Mouse (Mus musculus): ENCODE measurements at regions not wholly inside any gene's neighbourhood (a gene's known extent, or its start where the extent isn't known, plus 50 kb on each side); places are given as distances from the start of the nearest gene placed in this dataset.
A peak's percentile ranks its signal among the peaks of the same experiment; 100 is the strongest.

DNA sequence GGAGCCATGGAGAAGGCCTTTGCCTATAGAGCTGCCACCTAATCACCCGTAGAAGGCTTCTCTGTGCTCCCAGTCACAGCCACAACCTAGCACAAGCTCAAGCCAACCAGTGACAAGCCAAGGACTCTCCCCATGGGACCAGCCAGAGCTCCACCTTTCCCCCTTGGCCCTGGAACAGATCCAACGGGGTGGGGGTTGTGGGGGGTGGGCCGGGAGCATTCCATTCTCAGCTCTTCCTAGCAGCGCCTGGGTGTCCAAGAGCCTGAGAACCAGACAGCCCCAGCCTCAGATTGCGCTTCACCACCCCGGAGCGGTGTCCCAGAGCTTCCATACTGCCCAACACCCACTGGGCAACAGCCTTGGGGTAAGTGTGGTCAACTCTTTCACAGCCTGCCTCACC lies 69.6 kb upstream of the Ccn6 start:
- ATAC-seq (replicated peaks; ENCODE audit: extremely low read depth, insufficient read depth, low FRiP score), result no peak
- WGBS, result 80% methylated on average over 7 of the region's 7 CpGs

DNA sequence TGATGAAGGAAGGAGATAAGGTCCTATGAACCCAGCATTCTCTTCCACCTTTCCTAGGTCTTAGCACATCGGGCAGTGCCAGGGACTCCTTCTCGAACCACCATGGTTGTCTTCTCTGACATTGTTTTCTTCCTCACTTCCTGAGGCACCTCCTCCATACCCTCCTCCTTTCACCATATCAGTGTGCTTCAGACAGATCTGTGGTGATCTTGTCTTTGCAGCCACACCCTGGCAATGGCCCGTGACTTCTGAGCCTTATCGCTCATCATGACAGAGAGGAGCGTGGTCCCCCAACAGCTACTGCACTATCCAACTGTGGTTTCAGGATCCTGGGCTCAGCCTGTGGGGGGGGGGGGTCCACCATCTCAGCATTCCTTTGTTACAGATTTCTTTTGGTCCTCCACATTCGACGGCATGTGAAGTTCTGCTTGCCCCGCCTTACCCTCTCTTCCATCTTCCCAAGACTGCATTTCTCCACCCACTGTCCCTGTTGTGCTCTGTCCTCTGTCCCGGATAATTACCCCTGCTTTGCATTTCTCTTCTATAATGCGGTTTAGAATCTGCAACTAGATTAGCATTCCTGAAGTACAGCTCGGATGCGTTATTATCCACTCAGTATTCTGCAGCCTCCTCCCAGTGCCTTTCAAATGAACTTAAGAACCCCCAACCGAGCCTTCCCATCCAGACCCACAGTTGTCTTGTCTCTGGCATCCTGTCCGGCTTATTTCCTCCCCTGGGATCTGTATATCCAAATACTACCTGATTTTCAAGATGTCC lies 67.2 kb upstream of the Ccn6 start:
- Histone ChIP-seq H3K36me3 (ENCODE audit: control insufficient read depth, insufficient read depth) (no peaks in the 10 kb centered on the region), H3K9ac (ENCODE audit: low read length) (no peak overlapping the region), H3K27me3 (ENCODE audit: control insufficient read depth, insufficient read depth, low read length) (no peaks in the 10 kb centered on the region), H3K4me1 (ENCODE audit: control insufficient read depth, insufficient read depth, low read length) (peaks cover 8% of the 10 kb centered on the region), H3K4me2 (ENCODE audit: low read depth, low read length) (no peak overlapping the region), H3K9me3 (replicated peaks; ENCODE audit: control insufficient read depth, low read length) (no peaks in the 10 kb centered on the region), H3K27ac (ENCODE audit: low read length) (no peak overlapping the region), H3K4me3 (ENCODE audit: low read length) (no peak overlapping the region)
- 65% methylated on average over 14 of the region's 14 CpGs for whole genome bisulfite sequencing
- ATAC-seq (replicated peaks; ENCODE audit: extremely low read depth, insufficient read depth, low FRiP score), result no peak

More for the DNA sequence above, 69.6 kb upstream of the Ccn6 start:
- H3K4me1 ChIP-seq (ENCODE audit: control insufficient read depth, insufficient read depth, low read length), result no peaks in the 10 kb centered on the region
- no peak overlapping the region for H3K4me3 ChIP-seq (ENCODE audit: low read length)
- no peaks in the 10 kb centered on the region for H3K9me3 ChIP-seq (replicated peaks; ENCODE audit: control insufficient read depth, low read length)
- H3K9ac ChIP-seq (ENCODE audit: low read length), result no peak overlapping the region
- H3K36me3 ChIP-seq (ENCODE audit: control insufficient read depth, insufficient read depth), result no peaks in the 10 kb centered on the region
- H3K27me3 ChIP-seq (ENCODE audit: control insufficient read depth, insufficient read depth, low read length), result no peaks in the 10 kb centered on the region
- H3K27ac ChIP-seq (ENCODE audit: low read length), result no peak overlapping the region
- H3K4me2 ChIP-seq (ENCODE audit: low read depth, low read length), result no peak overlapping the region

DNA sequence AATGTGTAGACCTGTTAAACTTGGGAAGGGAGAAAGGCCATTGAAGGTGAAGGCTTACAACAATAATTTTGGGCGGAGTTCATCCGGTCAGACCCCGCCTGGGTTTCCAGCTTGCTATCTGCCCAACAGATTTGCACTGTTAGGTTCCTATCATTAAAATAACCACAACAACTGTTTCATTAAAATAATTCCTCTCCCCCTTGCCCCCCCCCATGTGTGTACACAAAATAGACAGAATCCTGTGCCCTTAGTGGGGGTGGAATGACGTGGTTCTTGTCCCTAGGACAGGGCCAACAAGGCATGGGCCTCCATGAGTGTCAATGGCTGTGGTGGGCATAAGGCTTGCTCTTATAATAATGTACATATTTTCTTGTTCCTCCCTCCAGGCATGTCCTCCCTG lies 65.6 kb upstream of the Ccn6 start:
- ATAC-seq (replicated peaks; ENCODE audit: extremely low read depth, insufficient read depth, low FRiP score), result no peak
- H3K27me3 ChIP-seq (ENCODE audit: control insufficient read depth, insufficient read depth, low read length), result no peaks in the 10 kb centered on the region
- no peak overlapping the region for H3K9ac ChIP-seq (ENCODE audit: low read length)
- no peak overlapping the region for H3K27ac ChIP-seq (ENCODE audit: low read length)
- WGBS, result 95% methylated on average over 4 of the region's 4 CpGs
- H3K4me3 ChIP-seq (ENCODE audit: low read length), result no peak overlapping the region
- no peaks in the 10 kb centered on the region for H3K9me3 ChIP-seq (replicated peaks; ENCODE audit: control insufficient read depth, low read length)
- H3K36me3 ChIP-seq (ENCODE audit: control insufficient read depth, insufficient read depth), result no peaks in the 10 kb centered on the region
- peaks cover 8% of the 10 kb centered on the region for H3K4me1 ChIP-seq (ENCODE audit: control insufficient read depth, insufficient read depth, low read length)
- H3K4me2 ChIP-seq (ENCODE audit: low read depth, low read length), result no peak overlapping the region

DNA sequence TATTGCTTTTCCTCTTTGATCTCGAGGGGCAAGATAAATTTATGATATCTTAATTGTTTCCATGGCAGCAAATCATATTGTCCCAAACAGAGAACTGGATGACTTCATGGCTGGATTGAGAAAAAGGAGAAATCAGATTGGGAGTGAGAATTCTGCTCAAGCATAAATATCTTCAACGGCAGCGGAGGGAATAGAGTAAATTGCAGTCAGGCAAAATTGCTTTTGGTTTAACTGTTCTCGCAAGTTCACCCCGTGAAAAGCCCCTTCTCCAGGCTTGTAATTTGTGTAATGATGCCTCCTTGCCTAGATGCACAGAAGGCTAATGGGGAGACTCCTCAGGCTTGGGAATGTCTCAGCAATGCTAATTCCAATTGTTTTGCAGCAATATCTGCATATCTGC lies 64.4 kb upstream of the Ccn6 start:
- 0 out of 2 replicates have a peak overlapping the region, but pooled peaks have one; percentile 14 for H3K27ac ChIP-seq (ENCODE audit: low read length)
- ATAC-seq (replicated peaks; ENCODE audit: extremely low read depth, insufficient read depth, low FRiP score), result no peak

DNA sequence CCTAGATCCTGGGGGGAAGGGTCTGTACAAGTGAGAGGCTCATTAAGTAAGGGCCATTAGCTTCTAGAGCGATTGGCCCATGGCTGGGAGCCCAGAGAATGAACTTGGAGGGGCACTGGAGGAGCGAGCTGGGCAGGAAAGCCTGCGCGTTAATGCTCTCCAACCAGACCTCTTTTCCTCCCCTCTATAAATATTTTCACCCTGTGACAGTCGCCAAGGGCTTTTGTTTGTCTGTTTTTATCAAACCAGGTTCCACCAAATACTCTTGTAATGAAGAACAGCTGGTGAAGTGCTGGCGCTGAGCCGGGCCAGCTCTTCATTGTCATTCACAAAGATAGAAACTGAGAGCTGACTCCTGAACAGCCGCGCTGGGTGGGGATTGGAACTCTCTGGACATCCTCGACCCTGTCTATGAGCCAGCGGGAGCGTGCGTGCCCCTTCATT lies 63.9 kb upstream of the Ccn6 start:
- peak; percentile 60 for ATAC-seq (replicated peaks; ENCODE audit: extremely low read depth, insufficient read depth, low FRiP score)
- H3K9ac ChIP-seq (ENCODE audit: low read length), result peak overlapping the region; percentile 26; the same call in 1 of the 2 replicates
- H3K9me3 ChIP-seq (replicated peaks; ENCODE audit: control insufficient read depth, low read length), result no peaks in the 10 kb centered on the region
- peaks cover 8% of the 10 kb centered on the region for H3K4me1 ChIP-seq (ENCODE audit: control insufficient read depth, insufficient read depth, low read length)
- no peak overlapping the region for H3K27ac ChIP-seq (ENCODE audit: low read length)
- peak overlapping the region; percentile 17; the same call in 1 of the 2 replicates for H3K4me3 ChIP-seq (ENCODE audit: low read length)
- peak overlapping the region; percentile 57 for H3K4me2 ChIP-seq (ENCODE audit: low read depth, low read length)
- 15% methylated on average over 13 of the region's 13 CpGs for WGBS
- no peaks in the 10 kb centered on the region for H3K36me3 ChIP-seq (ENCODE audit: control insufficient read depth, insufficient read depth)
- no peaks in the 10 kb centered on the region for H3K27me3 ChIP-seq (ENCODE audit: control insufficient read depth, insufficient read depth, low read length)

More for the DNA sequence above, 64.4 kb upstream of the Ccn6 start:
- peak overlapping the region; percentile 57 for H3K4me2 ChIP-seq (ENCODE audit: low read depth, low read length)
- no peaks in the 10 kb centered on the region for H3K9me3 ChIP-seq (replicated peaks; ENCODE audit: control insufficient read depth, low read length)
- H3K9ac ChIP-seq (ENCODE audit: low read length), result peak overlapping the region; percentile 26; the same call in 1 of the 2 replicates
- WGBS, result 49% methylated on average over 5 of the region's 5 CpGs
- H3K4me1 ChIP-seq (ENCODE audit: control insufficient read depth, insufficient read depth, low read length), result peaks cover 8% of the 10 kb centered on the region
- H3K36me3 ChIP-seq (ENCODE audit: control insufficient read depth, insufficient read depth), result no peaks in the 10 kb centered on the region
- H3K27me3 ChIP-seq (ENCODE audit: control insufficient read depth, insufficient read depth, low read length), result no peaks in the 10 kb centered on the region
- H3K4me3 ChIP-seq (ENCODE audit: low read length), result peak overlapping the region; percentile 17; the same call in 1 of the 2 replicates

DNA sequence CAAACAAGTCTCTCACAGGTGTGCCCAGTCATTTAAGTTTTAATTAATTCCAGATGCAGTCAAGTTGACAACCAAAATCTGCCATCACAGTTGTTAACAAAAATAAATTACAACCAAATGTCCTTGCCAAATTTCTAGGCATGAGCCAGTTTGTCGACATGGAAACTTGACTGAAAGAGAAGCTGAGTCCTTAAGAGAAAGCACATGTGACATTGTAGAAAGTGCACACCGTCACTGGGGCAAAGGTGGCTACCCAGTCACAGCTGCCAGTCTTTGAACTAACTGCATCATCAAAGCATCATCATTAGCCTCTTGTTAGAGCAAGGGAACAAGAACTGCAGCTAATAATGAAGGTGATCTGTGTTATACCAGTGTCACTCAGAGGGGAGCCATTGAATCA lies 62.9 kb upstream of the Ccn6 start:
- Histone ChIP-seq H3K36me3 (ENCODE audit: control insufficient read depth, insufficient read depth) (no peaks in the 10 kb centered on the region), H3K4me1 (ENCODE audit: control insufficient read depth, insufficient read depth, low read length) (peaks cover 8% of the 10 kb centered on the region), H3K9ac (ENCODE audit: low read length) (no peak overlapping the region), H3K4me3 (ENCODE audit: low read length) (no peak overlapping the region), H3K4me2 (ENCODE audit: low read depth, low read length) (no peak overlapping the region), H3K27ac (ENCODE audit: low read length) (no peak overlapping the region), H3K27me3 (ENCODE audit: control insufficient read depth, insufficient read depth, low read length) (no peaks in the 10 kb centered on the region), H3K9me3 (replicated peaks; ENCODE audit: control insufficient read depth, low read length) (no peaks in the 10 kb centered on the region)
- WGBS, result 49% methylated on average over 2 of the region's 2 CpGs
- no peak for ATAC-seq (replicated peaks; ENCODE audit: extremely low read depth, insufficient read depth, low FRiP score)

DNA sequence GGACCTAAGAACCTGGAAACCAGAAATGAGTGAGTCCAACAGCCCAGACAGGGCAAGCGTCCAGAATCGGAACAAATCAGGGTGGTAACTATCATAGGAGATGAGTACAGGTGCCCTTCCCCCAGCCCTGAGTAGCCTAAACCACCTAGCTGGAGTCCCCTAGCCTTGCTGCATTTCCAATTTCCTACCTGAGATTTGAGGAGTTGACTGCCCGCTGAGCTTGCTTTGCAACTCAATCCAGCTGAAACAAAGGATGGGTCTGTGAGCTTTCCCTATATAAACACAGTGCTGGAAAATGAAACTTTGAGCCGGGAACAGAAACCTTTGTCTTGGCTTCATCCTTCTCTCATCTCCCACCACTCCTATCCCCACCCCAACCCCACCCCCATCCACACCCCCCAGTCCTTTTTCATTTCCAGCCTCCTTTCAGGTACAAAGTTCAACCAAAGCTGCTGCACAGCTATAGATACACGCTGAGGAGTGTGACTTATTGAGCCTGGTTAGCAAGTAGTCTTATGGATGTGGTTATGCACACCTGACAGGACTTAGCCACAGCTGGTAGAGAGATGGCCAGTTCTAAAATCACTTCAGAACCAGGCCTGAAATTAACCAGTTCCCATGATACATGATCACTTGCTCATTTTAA lies 61.0 kb upstream of the Ccn6 start:
- Histone ChIP-seq H3K4me3 (ENCODE audit: low read length) (no peak overlapping the region), H3K27me3 (ENCODE audit: control insufficient read depth, insufficient read depth, low read length) (no peaks in the 10 kb centered on the region), H3K36me3 (ENCODE audit: control insufficient read depth, insufficient read depth) (no peaks in the 10 kb centered on the region), H3K9ac (ENCODE audit: low read length) (no peak overlapping the region), H3K4me1 (ENCODE audit: control insufficient read depth, insufficient read depth, low read length) (peaks cover 8% of the 10 kb centered on the region), H3K9me3 (replicated peaks; ENCODE audit: control insufficient read depth, low read length) (no peaks in the 10 kb centered on the region), H3K4me2 (ENCODE audit: low read depth, low read length) (no peak overlapping the region), H3K27ac (ENCODE audit: low read length) (no peak overlapping the region)
- no peak for ATAC-seq (replicated peaks; ENCODE audit: extremely low read depth, insufficient read depth, low FRiP score)
- 48% methylated on average over 5 of the region's 5 CpGs for WGBS

DNA sequence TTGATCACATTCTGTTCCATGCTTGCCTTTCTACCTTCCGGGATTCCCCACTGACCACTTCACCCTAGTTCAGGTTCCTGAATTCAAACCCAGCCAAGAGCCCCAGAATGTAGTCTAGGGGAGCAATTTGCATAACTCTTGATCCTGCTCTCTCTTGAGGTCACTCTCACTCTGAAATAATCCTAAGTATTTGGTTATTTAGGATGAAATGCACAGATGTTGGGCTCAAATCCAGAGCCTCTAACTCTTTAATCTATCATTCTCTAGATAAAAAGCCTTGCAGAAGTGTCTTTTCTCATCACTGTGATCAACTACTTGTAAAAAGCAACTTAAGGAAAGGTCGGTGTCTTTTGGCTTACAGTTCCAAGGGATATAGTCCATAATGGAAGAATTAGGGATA lies 57.4 kb upstream of the Ccn6 start:
- H3K9me3 ChIP-seq (replicated peaks; ENCODE audit: control insufficient read depth, low read length), result peaks cover 5% of the 10 kb centered on the region
- no peaks in the 10 kb centered on the region for H3K27me3 ChIP-seq (ENCODE audit: control insufficient read depth, insufficient read depth, low read length)
- WGBS, result 84% methylated on average over 2 of the region's 2 CpGs
- no peak overlapping the region for H3K4me3 ChIP-seq (ENCODE audit: low read length)
- H3K4me1 ChIP-seq (ENCODE audit: control insufficient read depth, insufficient read depth, low read length), result no peaks in the 10 kb centered on the region
- H3K9ac ChIP-seq (ENCODE audit: low read length), result no peak overlapping the region
- H3K4me2 ChIP-seq (ENCODE audit: low read depth, low read length), result no peak overlapping the region
- H3K36me3 ChIP-seq (ENCODE audit: control insufficient read depth, insufficient read depth), result no peaks in the 10 kb centered on the region
- no peak for ATAC-seq (replicated peaks; ENCODE audit: extremely low read depth, insufficient read depth, low FRiP score)
- no peak overlapping the region for H3K27ac ChIP-seq (ENCODE audit: low read length)

DNA sequence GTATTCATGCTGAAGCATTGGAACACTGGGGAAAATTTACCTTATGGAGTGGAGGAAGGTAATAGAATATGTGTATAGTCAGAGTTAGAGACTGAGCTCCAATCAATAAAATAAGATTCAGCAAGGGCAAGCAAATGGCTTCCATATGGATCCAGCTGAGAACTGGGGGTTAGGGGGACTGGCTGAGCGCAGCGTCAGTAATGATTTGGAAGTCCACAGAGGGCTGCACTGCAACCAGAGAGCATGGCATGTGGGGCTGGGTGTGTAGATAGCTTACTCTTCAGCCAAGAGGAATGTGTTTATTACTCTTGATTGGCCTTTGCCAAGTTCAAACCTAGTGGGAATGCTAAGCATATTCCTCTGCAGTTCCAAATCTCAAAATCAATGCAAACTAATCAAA lies 55.8 kb upstream of the Ccn6 start:
- no peak overlapping the region for H3K9ac ChIP-seq (ENCODE audit: low read length)
- no peaks in the 10 kb centered on the region for H3K27me3 ChIP-seq (ENCODE audit: control insufficient read depth, insufficient read depth, low read length)
- no peaks in the 10 kb centered on the region for H3K36me3 ChIP-seq (ENCODE audit: control insufficient read depth, insufficient read depth)
- H3K4me2 ChIP-seq (ENCODE audit: low read depth, low read length), result no peak overlapping the region
- no peaks in the 10 kb centered on the region for H3K4me1 ChIP-seq (ENCODE audit: control insufficient read depth, insufficient read depth, low read length)
- no peak overlapping the region for H3K4me3 ChIP-seq (ENCODE audit: low read length)
- H3K27ac ChIP-seq (ENCODE audit: low read length), result no peak overlapping the region
- peaks cover 5% of the 10 kb centered on the region for H3K9me3 ChIP-seq (replicated peaks; ENCODE audit: control insufficient read depth, low read length)
- WGBS, result 90% methylated on average over 2 of the region's 2 CpGs
- ATAC-seq (replicated peaks; ENCODE audit: extremely low read depth, insufficient read depth, low FRiP score), result no peak

All from heart, embryonic 16.5 days (tissue).